Mouse (Mus musculus): ENCODE results near the gene Rspo1.

Gene Rspo1

GRCm38 (mm10) chr4:124970194-124970593, 16.0 kb upstream of the Rspo1 start:
- in situ Hi-C loops (cut with MboI; ENCODE audit: low pct_unique_long_range_greater_than_20kb in 1 of 2, low sequenced_read_pairs in 2 of 2, unreplicated experiment in 1 of 2): no loop called here

- in situ Hi-C loops (cut with MboI; ENCODE audit: low pct_unique_long_range_greater_than_20kb in 1 of 2, low sequenced_read_pairs in 2 of 2, unreplicated experiment in 1 of 2): no loop called here
Observed at GRCm38 (mm10) chr4:124970677-124971076, 15.6 kb upstream of the Rspo1 start.

GRCm38 (mm10) chr4:124971094-124971493, 15.1 kb upstream of the Rspo1 start:
- in situ Hi-C loops (cut with MboI; ENCODE audit: low pct_unique_long_range_greater_than_20kb in 1 of 2, low sequenced_read_pairs in 2 of 2, unreplicated experiment in 1 of 2): no loop called here

- in situ Hi-C loops (cut with MboI; ENCODE audit: low pct_unique_long_range_greater_than_20kb in 1 of 2, low sequenced_read_pairs in 2 of 2, unreplicated experiment in 1 of 2): no loop called here
Observed at GRCm38 (mm10) chr4:124972316-124972715, 13.9 kb upstream of the Rspo1 start.

GRCm38 (mm10) chr4:124973296-124973695, 12.9 kb upstream of the Rspo1 start:
- in situ Hi-C loops (cut with MboI; ENCODE audit: low pct_unique_long_range_greater_than_20kb in 1 of 2, low sequenced_read_pairs in 2 of 2, unreplicated experiment in 1 of 2): no loop called here

- in situ Hi-C loops (cut with MboI; ENCODE audit: low pct_unique_long_range_greater_than_20kb in 1 of 2, low sequenced_read_pairs in 2 of 2, unreplicated experiment in 1 of 2): no loop called here
Observed at GRCm38 (mm10) chr4:124978201-124978600, 8.0 kb upstream of the Rspo1 start.

GRCm38 (mm10) chr4:124983893-124984526, 2.2 kb upstream of the Rspo1 start:
- in situ Hi-C loops (cut with MboI; ENCODE audit: low pct_unique_long_range_greater_than_20kb in 1 of 2, low sequenced_read_pairs in 2 of 2, unreplicated experiment in 1 of 2): no loop called here

GRCm38 (mm10) chr4:124984871-124985670, 1.2 kb upstream of the Rspo1 start:
- in situ Hi-C loops (cut with MboI; ENCODE audit: low pct_unique_long_range_greater_than_20kb in 1 of 2, low sequenced_read_pairs in 2 of 2, unreplicated experiment in 1 of 2): no loop called here

- in situ Hi-C loops (cut with MboI; ENCODE audit: low pct_unique_long_range_greater_than_20kb in 1 of 2, low sequenced_read_pairs in 2 of 2, unreplicated experiment in 1 of 2): no loop called here
Observed at GRCm38 (mm10) chr4:124986739-124987710, 795 bp downstream of the Rspo1 start.

GRCm38 (mm10) chr4:124987711-124988097, 1.5 kb downstream of the Rspo1 start:
- in situ Hi-C loops (cut with MboI; ENCODE audit: low pct_unique_long_range_greater_than_20kb in 1 of 2, low sequenced_read_pairs in 2 of 2, unreplicated experiment in 1 of 2): no loop called here

GRCm38 (mm10) chr4:124988382-124988781, 2.2 kb downstream of the Rspo1 start:
- in situ Hi-C loops (cut with MboI; ENCODE audit: low pct_unique_long_range_greater_than_20kb in 1 of 2, low sequenced_read_pairs in 2 of 2, unreplicated experiment in 1 of 2): no loop called here

- in situ Hi-C loops (cut with MboI; ENCODE audit: low pct_unique_long_range_greater_than_20kb in 1 of 2, low sequenced_read_pairs in 2 of 2, unreplicated experiment in 1 of 2): no loop called here
Observed at GRCm38 (mm10) chr4:124989787-124990253, 3.6 kb downstream of the Rspo1 start.

GRCm38 (mm10) chr4:124990325-124990724, 4.1 kb downstream of the Rspo1 start:
- in situ Hi-C loops (cut with MboI; ENCODE audit: low pct_unique_long_range_greater_than_20kb in 1 of 2, low sequenced_read_pairs in 2 of 2, unreplicated experiment in 1 of 2): no loop called here

- in situ Hi-C loops (cut with MboI; ENCODE audit: low pct_unique_long_range_greater_than_20kb in 1 of 2, low sequenced_read_pairs in 2 of 2, unreplicated experiment in 1 of 2): no loop called here
Observed at GRCm38 (mm10) chr4:124997479-124998147, 11.4 kb downstream of the Rspo1 start.

- in situ Hi-C loops (cut with MboI; ENCODE audit: low pct_unique_long_range_greater_than_20kb in 1 of 2, low sequenced_read_pairs in 2 of 2, unreplicated experiment in 1 of 2): no loop called here
Observed at GRCm38 (mm10) chr4:124999548-124999947, 13.3 kb downstream of the Rspo1 start.

- in situ Hi-C loops (cut with MboI; ENCODE audit: low pct_unique_long_range_greater_than_20kb in 1 of 2, low sequenced_read_pairs in 2 of 2, unreplicated experiment in 1 of 2): no loop called here
Observed at GRCm38 (mm10) chr4:125002978-125003377, 16.7 kb downstream of the Rspo1 start.

GRCm38 (mm10) chr4:125004886-125005285, 18.7 kb downstream of the Rspo1 start:
- in situ Hi-C loops (cut with MboI; ENCODE audit: low pct_unique_long_range_greater_than_20kb in 1 of 2, low sequenced_read_pairs in 2 of 2, unreplicated experiment in 1 of 2): no loop called here

GRCm38 (mm10) chr4:125007460-125007859, 21.2 kb downstream of the Rspo1 start:
- in situ Hi-C loops (cut with MboI; ENCODE audit: low pct_unique_long_range_greater_than_20kb in 1 of 2, low sequenced_read_pairs in 2 of 2, unreplicated experiment in 1 of 2): no loop called here

Data from mouse embryonic stem cell (cell line).